Mouse (Mus musculus) C2C12 (cell line): ENCODE measurements around the gene Hsf2bp.

ENCODE experiments used
- CEBPB ChIP-seq: IDR thresholded peaks from one replicate; pipeline ENCODE4 v1.6.1; 2011; ENCODE audit warnings: low read depth, mild to moderate bottlenecking, control low read depth, moderate library complexity
- CTCF ChIP-seq: IDR thresholded peaks from one replicate; pipeline ENCODE4 v1.5.1; 2011; ENCODE audit not compliant: control insufficient read depth, insufficient read depth, insufficient read length
- FOSL1 ChIP-seq: IDR thresholded peaks from one replicate; pipeline ENCODE4 v1.8.0; 2011; ENCODE audit warnings: mild to moderate bottlenecking, low read length; ENCODE audit not compliant: poor library complexity, insufficient read depth, severe bottlenecking
- MAX ChIP-seq: IDR thresholded peaks from one replicate; pipeline ENCODE4 v1.6.1; 2011; ENCODE audit warnings: mild to moderate bottlenecking, control low read depth
- MYOD1 ChIP-seq: IDR thresholded peaks from one replicate; pipeline ENCODE4 v1.6.1; 2011; ENCODE audit warnings: low read depth; ENCODE audit not compliant: control insufficient read depth, insufficient read length
- USF1 ChIP-seq: IDR thresholded peaks from one replicate; pipeline ENCODE4 v1.6.1; 2011; ENCODE audit warnings: low read depth, mild to moderate bottlenecking, control low read depth, moderate library complexity

DNA sequence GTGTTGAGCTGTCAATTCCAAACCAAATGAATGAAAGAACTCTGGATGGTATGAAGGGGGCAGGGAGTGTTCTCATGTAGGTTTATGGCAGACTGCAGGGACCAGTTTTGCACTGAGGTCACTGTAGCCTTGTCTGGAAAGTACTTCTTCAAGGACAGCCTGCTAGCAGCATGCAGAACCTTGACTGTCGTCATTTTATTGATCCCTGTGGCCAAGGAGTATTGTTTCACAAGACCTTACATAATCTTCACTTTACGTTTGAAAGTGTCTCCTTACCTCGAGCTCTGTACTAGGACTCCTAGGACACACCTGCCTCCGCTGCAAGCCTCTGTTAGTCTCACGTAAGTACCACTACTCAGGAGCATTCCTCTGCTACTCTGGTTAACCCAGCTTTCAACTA is 73.9 kb downstream of the Hsf2bp start:
- no peak for TF ChIP-seq USF1
- TF ChIP-seq CTCF, result no peak
- no peak for TF ChIP-seq MAX
- no peak for TF ChIP-seq MYOD1
- TF ChIP-seq FOSL1, result no peak
- no peak for TF ChIP-seq CEBPB
